Mouse (Mus musculus): ENCODE measurements around the gene Gm525. TPM values are rescaled to one million over a fixed set of nuclear protein-coding genes. Genes with fewer than 3 reads are reported as not detected.
A peak's percentile ranks its signal among the peaks of the same experiment; 100 is the strongest.
"Not testable (repeated sequence)": the region's sequence is repeated elsewhere in the genome, so short reads cannot be mapped to it uniquely, and the experiment has no call there.

Gm525 gene
- polyA plus RNA-seq, 1 experiment from 2014 or later: not detected

DNA sequence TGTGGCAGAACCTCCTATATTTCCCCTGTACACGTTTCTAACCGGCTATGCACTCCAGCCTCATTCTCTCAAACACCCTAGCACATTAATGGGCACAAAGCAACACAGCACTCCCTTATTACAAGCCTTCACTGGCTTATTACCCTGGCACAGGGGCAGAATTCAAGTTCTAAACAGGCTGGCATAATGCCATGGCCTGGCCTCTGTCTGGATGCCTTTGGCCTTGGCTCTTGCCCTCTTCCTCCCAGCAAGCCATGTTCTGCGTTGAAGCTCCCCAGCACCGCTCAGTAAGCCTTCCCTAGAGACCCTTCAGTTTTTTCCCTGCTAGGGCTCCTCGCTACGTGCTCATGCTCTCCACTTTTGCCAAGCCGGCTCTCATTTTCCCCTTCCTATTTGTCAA lies 30.6 kb upstream of the Gm525 start:
- Histone ChIP-seq H3K9ac (no peak overlapping the region), H3K9me3 (no peaks in the 10 kb centered on the region), H3K4me2 (no peak overlapping the region), H3K4me1 (replicated peaks) (no peaks in the 10 kb centered on the region), H3K4me3 (no peak overlapping the region), H3K36me3 (peaks cover 85% of the 10 kb centered on the region), H3K27me3 (no peaks in the 10 kb centered on the region), H3K27ac (no peak overlapping the region)
- ATAC-seq (ENCODE audit: low FRiP score): no peak
- 88% methylated on average over 7 of the region's 7 CpGs for WGBS

DNA sequence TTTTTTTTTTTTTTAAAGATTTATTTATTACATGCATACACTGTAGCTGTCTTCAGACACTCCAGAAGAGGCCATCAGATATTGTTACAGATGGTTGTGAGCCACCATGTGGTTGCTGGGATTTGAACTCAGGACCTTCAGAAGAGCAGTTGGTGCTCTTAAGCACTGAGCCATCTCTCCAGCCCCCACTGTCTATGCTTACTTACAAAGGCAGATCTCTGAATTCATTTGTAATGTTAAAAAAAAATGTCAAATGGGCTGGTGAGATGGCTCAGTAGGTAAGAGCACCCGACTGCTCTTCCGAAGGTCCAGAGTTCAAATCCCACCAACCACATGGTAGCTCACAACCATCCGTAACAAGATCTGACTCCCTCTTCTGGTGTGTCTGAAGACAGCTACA lies 28.1 kb upstream of the Gm525 start:
- peaks cover 87% of the 10 kb centered on the region for H3K36me3 ChIP-seq
- H3K4me1 ChIP-seq (replicated peaks); H3K4me2 ChIP-seq; H3K27me3 ChIP-seq; H3K9me3 ChIP-seq; H3K27ac ChIP-seq; H3K4me3 ChIP-seq; ATAC-seq (ENCODE audit: low FRiP score); H3K9ac ChIP-seq: not testable (repeated sequence)
- WGBS: 99% methylated on average over 3 of the region's 3 CpGs

DNA sequence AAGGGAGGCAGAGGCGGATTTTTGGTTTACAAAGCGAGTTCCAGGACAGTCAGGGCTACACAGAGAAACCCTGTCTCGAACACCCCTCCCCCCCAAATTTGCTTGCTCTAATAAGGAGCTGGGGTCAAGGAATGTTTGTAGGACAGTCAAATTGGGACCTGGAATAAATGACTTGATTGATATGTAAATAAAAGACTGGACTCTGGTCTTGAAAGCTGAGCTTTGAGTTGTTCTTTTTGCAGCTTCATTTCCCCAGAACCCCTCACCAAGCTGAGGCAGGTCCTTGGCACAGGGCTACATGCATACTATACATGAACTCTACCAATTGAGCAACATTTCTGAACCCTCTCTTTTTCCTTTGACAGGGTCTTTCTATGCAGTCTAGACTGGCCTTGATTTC lies 27.6 kb upstream of the Gm525 start:
- no peak for ATAC-seq (ENCODE audit: low FRiP score)
- Histone ChIP-seq H3K9me3 (no peaks in the 10 kb centered on the region), H3K4me2 (no peak overlapping the region), H3K27ac (no peak overlapping the region), H3K9ac (no peak overlapping the region), H3K27me3 (no peaks in the 10 kb centered on the region), H3K4me1 (replicated peaks) (no peaks in the 10 kb centered on the region), H3K4me3 (no peak overlapping the region), H3K36me3 (peaks cover 88% of the 10 kb centered on the region)
- WGBS: 89% methylated on average over 3 of the region's 3 CpGs

DNA sequence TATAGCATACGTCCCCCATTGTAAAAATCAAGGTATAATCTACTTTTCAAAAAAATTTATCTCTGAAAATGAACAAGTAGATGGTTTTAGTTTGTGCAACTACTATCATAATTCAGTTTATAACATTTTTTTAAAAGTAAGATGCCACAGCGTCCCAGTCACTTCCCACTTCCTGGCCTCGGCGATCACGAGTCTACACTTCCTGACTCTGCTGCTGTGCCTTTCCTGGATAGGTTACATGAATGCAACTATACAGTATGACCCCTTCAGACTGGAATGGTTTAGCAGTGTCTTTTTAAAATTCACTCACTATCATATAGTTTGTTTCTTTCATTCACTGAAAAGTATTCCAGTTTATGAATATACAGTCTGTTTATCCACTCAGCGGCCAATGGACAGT lies 21.9 kb upstream of the Gm525 start:
- WGBS: 93% methylated on average over 6 of the region's 6 CpGs
- Histone ChIP-seq H3K9me3 (no peaks in the 10 kb centered on the region), H3K27me3 (no peaks in the 10 kb centered on the region), H3K4me2 (no peak overlapping the region), H3K36me3 (peaks cover 66% of the 10 kb centered on the region), H3K9ac (no peak overlapping the region), H3K4me1 (replicated peaks) (0 out of 2 replicates have a peak, but pooled peaks cover 6% of the 10 kb centered on the region), H3K27ac (no peak overlapping the region), H3K4me3 (no peak overlapping the region)
- no peak for ATAC-seq (ENCODE audit: low FRiP score)

DNA sequence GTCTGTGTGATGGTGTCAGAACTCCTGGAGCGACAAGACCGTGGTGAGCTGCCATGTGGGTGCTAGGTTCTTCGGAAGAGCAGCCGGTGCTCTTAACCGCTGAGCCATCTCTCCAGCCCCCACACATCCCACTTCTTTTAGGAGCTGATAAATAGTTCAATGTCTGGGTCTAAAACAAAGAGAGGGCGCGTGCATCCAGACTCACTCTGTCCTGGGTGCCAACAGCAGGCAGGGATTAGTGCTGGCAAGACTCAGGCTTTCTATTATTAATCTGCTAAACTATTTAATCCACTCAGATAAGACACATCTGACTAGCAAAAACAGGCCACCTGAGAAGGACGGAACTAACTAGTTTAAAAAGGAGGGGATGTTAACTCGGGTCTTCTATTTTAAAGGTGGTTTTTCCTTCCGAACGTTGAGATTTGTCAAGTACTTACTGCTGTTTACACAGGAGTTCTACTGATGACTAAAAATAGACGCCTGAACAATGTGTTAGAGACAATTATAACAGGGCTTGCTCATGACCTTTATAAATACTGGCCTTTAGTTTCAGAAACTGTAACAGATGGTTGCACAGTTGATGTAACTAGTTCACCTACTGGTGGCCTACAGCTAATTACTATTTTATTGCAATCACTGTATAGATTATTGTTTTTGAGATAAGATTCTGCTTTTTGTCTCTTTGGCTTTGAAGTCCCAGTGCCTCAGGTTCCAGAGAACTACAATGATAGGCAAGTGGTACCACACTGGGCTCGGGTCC lies 17.5 kb upstream of the Gm525 start:
- Histone ChIP-seq H3K36me3 (peaks cover 29% of the 10 kb centered on the region), H3K9me3 (no peaks in the 10 kb centered on the region), H3K4me2 (no peak overlapping the region), H3K27me3 (no peaks in the 10 kb centered on the region), H3K4me1 (replicated peaks) (peaks cover 32% of the 10 kb centered on the region), H3K9ac (no peak overlapping the region), H3K4me3 (no peak overlapping the region), H3K27ac (no peak overlapping the region)
- WGBS: 86% methylated on average over 13 of the region's 13 CpGs
- ATAC-seq (ENCODE audit: low FRiP score): no peak

DNA sequence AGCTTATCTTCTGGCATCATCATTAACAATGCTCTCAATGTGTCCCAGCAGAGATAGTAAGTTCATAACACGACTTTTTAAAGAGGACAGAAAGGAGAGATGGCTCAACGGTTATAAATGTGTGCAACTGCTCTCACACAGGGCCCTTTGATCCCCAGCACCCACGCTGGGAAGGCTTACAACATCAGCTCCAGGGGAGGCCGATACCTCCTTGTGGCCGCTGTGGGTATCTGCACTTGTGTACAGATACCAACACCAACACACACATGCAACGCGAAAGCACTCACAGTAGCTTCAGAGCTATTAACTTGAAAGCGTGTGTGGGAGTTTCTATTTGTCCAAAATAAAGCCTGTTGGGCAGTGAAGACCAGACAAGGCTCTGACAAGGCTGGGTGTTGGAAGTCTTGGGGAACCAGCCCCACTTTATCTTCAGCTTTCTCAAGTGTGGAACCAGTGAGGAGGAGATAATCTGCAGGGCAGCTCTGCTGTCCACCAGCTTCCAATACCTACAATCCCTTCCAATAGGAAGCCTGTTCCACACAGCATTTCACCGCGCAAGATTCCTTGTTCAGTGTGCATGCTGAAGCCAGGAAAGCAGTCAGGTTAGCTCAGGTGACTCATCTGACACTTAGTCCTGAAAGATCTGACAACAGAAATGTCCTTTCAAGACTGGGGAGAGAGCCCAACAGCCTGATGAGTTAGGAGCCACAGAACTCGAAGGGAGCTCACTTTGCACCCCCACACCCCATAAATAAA lies 14.9 kb upstream of the Gm525 start:
- H3K9ac ChIP-seq: peak overlapping the region; percentile 87
- H3K36me3 ChIP-seq: peaks cover 12% of the 10 kb centered on the region
- H3K27ac ChIP-seq: no peak overlapping the region
- peak overlapping the region; percentile 79 for H3K4me2 ChIP-seq
- H3K4me3 ChIP-seq: peak overlapping the region; percentile 84
- WGBS: 75% methylated on average over 11 of the region's 11 CpGs
- H3K27me3 ChIP-seq: no peaks in the 10 kb centered on the region
- H3K9me3 ChIP-seq: no peaks in the 10 kb centered on the region
- ATAC-seq (ENCODE audit: low FRiP score): no peak
- peaks cover 32% of the 10 kb centered on the region for H3K4me1 ChIP-seq (replicated peaks)

DNA sequence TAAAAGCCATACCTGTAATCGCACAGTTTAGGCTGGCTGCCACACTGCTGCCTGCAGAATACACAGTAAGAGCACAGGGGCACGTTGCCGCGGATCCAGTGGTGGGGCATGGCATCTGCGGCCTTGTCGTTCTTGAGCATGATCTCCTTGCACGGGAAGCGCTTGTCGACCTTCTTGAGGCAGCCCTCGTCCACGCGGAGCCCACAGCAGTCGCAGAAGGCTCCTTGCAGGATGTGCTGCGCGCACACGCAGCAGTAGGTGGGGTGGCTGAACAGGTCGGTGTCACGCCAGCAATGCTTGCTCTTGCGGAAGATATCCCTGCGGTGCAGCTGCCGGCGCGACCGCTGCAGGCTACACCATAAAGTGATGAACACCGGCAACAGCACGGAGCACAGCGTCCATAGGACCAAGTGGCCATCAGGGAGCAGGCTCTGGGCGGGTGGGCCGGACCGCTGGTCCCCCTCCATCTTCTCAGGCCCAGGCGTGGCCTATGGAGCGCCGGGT lies 13.7 kb upstream of the Gm525 start:
- WGBS: under 1% methylated on average over 33 of the region's 33 CpGs
- no peaks in the 10 kb centered on the region for H3K9me3 ChIP-seq
- H3K27ac ChIP-seq: peak overlapping the region; percentile 78
- peaks cover under 1% of the 10 kb centered on the region for H3K36me3 ChIP-seq
- ATAC-seq (ENCODE audit: low FRiP score): peak; percentile 86
- H3K4me2 ChIP-seq: peak overlapping the region; percentile 79
- H3K4me3 ChIP-seq: peak overlapping the region; percentile 84
- H3K27me3 ChIP-seq: no peaks in the 10 kb centered on the region
- peaks cover 32% of the 10 kb centered on the region for H3K4me1 ChIP-seq (replicated peaks)
- H3K9ac ChIP-seq: peak overlapping the region; percentile 87

DNA sequence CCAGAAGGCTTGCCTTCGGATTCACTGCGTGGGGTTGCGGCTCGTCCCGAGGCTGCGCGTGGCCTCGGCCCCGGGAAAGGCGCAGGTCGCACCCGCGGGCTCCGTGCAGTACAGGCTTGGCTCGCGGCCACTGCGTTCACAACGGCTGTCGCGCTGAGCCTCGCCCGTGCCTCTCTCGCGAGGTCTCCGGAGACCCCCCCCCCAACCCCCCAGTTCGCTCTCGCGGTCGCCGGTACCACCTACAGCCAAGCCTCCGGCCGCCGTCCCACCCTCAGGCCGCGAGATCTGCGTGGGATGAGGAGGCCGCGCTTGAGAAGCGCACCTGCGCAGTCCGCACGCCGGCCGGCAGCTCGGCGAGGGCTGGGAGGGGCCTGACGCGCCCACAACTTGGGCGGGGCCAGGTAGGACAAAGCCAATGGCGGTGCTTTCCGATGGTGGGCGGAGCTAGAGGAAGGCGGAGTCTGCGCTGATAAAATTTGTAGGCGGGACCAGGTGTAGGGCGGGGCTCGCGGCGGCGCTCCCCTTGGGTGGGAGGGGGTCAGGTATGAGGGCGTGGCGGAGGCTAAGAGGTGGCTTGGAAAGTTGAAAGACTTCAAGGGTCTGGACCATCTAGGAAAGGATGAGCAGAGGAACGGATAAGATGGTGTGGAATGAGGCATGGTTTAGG lies 13.1 kb upstream of the Gm525 start:
- peaks cover 32% of the 10 kb centered on the region for H3K4me1 ChIP-seq (replicated peaks)
- H3K9me3 ChIP-seq: no peaks in the 10 kb centered on the region
- ATAC-seq (ENCODE audit: low FRiP score): peak; percentile 96
- under 1% methylated on average over 63 of the region's 63 CpGs for WGBS
- no peaks in the 10 kb centered on the region for H3K27me3 ChIP-seq
- H3K4me3 ChIP-seq: peak overlapping the region; percentile 84
- peak overlapping the region; percentile 78 for H3K27ac ChIP-seq
- H3K4me2 ChIP-seq: peak overlapping the region; percentile 79
- H3K9ac ChIP-seq: peak overlapping the region; percentile 87
- H3K36me3 ChIP-seq: no peaks in the 10 kb centered on the region

DNA sequence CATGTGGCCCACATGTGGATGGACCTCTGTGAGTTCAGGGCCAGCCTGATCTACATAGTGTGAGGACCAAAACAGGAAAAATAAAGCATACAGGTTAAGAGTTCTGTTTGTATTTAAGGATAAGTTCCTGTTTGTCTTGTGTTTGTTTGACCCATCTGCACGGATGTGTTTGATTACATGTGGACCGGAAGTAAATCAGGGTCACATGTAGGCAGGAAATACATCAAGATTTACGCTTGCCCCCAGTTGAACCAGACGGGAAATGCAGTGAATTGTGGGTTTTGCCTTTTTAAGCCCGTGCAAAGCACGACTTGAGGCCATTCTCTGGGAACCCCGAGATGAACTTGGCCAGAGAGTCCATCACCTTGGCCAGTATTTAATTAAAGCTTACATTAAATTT lies 12.3 kb upstream of the Gm525 start:
- Histone ChIP-seq H3K27ac (no peak overlapping the region), H3K27me3 (no peaks in the 10 kb centered on the region), H3K36me3 (no peaks in the 10 kb centered on the region), H3K9ac (no peak overlapping the region), H3K4me2 (no peak overlapping the region), H3K9me3 (no peaks in the 10 kb centered on the region), H3K4me1 (replicated peaks) (peaks cover 25% of the 10 kb centered on the region), H3K4me3 (no peak overlapping the region)
- WGBS: 89% methylated on average over 7 of the region's 7 CpGs
- ATAC-seq (ENCODE audit: low FRiP score): no peak

DNA sequence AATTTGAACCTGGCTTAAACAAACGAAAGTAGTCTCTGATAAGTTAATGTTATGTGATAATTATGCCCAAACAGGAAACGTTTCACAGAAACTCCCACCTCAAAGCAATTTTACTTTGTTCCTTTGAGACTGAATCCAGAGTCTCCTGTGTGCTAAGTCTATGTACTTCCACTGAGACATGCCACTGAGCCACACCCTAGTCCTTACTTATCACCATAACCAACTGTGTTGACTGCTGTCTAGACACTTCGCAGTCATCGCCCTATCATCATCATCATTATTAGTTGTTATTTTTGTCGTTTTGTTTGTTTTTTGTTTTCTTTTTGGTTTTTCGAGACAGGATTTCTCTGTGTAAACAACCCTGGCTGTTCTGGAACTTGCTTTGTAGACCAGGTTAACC lies 9.3 kb upstream of the Gm525 start:
- Histone ChIP-seq H3K4me3 (no peak overlapping the region), H3K36me3 (no peaks in the 10 kb centered on the region)
- 89% methylated on average over 6 of the region's 6 CpGs for WGBS

DNA sequence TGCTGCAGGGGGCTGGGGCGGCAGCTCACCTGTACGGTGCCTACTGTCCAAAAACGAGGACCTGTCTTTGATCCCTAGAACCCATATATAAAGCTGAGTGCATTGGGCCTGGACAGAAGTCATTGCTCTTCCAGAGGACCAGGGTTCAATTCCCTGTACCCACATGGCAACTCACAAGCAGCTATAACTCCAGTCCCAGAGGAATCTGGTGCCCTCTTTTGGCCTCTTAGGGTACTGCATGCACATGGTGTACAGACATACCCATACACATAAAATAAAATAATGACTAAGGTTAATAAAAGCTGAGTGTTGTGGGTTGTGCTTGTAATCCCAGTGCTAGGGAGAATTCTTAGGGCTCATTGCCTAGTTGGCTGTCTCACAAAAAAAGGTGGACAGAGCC lies 8.3 kb upstream of the Gm525 start:
- Histone ChIP-seq H3K36me3 (no peaks in the 10 kb centered on the region), H3K4me2 (no peak overlapping the region), H3K4me1 (replicated peaks) (no peaks in the 10 kb centered on the region), H3K9me3 (no peaks in the 10 kb centered on the region), H3K27me3 (no peaks in the 10 kb centered on the region), H3K9ac (no peak overlapping the region), H3K4me3 (no peak overlapping the region), H3K27ac (no peak overlapping the region)
- 96% methylated on average over 3 of the region's 3 CpGs for WGBS
- no peak for ATAC-seq (ENCODE audit: low FRiP score)

More for the DNA sequence above, 9.3 kb upstream of the Gm525 start:
- Histone ChIP-seq H3K27ac (no peak overlapping the region), H3K9me3 (no peaks in the 10 kb centered on the region), H3K9ac (no peak overlapping the region), H3K27me3 (no peaks in the 10 kb centered on the region), H3K4me2 (no peak overlapping the region), H3K4me1 (replicated peaks) (peaks cover 6% of the 10 kb centered on the region)
- ATAC-seq (ENCODE audit: low FRiP score): no peak

DNA sequence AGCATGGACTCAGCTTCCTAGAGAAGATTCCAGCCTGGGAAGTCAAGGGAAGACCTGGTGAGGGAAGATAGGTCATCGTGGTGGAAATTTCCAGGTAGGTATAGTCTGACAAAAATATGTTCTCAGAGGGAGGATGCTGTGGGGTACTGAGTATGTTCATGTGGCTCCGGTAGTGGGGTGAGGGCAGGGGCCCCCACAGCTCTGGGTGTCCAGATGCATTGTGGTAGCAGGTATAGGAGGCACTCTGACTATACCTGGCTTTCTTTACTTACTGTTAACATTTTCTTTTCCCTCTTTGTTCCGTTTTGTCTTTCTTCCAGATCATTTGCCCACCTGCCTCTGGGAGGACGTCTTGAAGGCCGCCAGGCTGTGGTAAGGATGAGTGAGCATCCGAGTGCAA lies 7.5 kb upstream of the Gm525 start:
- no peaks in the 10 kb centered on the region for H3K9me3 ChIP-seq
- H3K9ac ChIP-seq: no peak overlapping the region
- no peak overlapping the region for H3K4me2 ChIP-seq
- ATAC-seq (ENCODE audit: low FRiP score): no peak
- H3K27me3 ChIP-seq: no peaks in the 10 kb centered on the region
- H3K4me3 ChIP-seq: no peak overlapping the region
- WGBS: 84% methylated on average over 6 of the region's 6 CpGs
- H3K4me1 ChIP-seq (replicated peaks): no peaks in the 10 kb centered on the region
- no peaks in the 10 kb centered on the region for H3K36me3 ChIP-seq
- no peak overlapping the region for H3K27ac ChIP-seq
